Mouse (Mus musculus) myocyte (in vitro differentiated cells): Measurements from ENCODE around the gene 4931406P16Rik.

Experiments
- MAX ChIP-seq: IDR thresholded peaks from one replicate; pipeline ENCODE4 v1.6.1; 2011; ENCODE audit warnings: low read depth, mild to moderate bottlenecking, control low read depth
- MYOD1 ChIP-seq, 3 experiments: IDR thresholded peaks; one replicate each; pipeline ENCODE4 v1.6.1; 2011; ENCODE audit warnings: control low read depth in 2 of 3, low read depth in 2 of 3, mild to moderate bottlenecking in 2 of 3, moderate library complexity in 1 of 3; ENCODE audit not compliant: insufficient read length in 2 of 3, control insufficient read depth in 1 of 3
- POLR2A ChIP-seq: IDR thresholded peaks from one replicate; pipeline ENCODE4 v1.6.1; 2011; ENCODE audit warnings: low read depth, mild to moderate bottlenecking, control low read depth, moderate library complexity; ENCODE audit not compliant: insufficient read length
- SRF ChIP-seq: IDR thresholded peaks from one replicate; pipeline ENCODE4 v1.6.1; 2011; ENCODE audit warnings: low read depth; ENCODE audit not compliant: control insufficient read depth, insufficient read length
- USF1 ChIP-seq: IDR thresholded peaks from one replicate; pipeline ENCODE4 v1.6.1; 2011; ENCODE audit warnings: low read depth, mild to moderate bottlenecking, control low read depth, moderate library complexity

DNA sequence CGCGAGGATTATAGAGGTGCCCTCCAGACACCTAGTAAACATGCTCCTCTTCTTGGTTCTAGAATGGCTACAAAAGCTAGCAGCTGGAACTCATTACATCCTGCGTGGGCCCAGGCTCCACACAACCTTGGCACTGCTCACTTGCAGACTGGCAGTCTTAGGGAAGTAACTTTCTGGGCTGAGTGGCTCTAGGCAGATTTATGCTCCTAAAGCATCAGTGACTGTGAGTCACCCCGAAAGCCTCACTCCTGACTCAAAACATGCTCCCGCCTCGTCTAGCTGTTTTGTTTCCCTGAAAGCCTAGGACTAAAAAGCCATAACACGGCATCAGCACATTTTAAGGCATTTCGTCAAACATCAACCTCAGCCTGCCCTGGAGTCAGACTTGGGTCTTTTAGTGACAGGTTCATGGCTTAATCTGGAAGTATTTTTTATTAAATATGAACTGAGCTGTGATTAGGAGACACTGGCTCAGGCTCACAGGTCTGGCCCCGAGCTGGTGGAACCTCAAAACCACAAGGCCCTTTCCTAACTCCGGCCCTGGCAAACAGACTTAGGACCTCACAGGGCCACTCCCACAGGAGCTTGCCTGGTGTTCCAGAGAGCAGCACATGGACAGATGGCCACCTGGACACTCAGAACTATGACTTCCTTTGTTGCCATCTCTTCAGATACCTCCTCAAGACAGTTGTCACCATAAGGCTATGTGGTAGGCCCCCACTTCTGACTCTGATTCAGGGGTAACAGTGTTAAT lies 28.9 kb upstream of the 4931406P16Rik start:
- TF ChIP-seq POLR2A = no peak
- peak in 1 of 3 experiments; percentile 58 for TF ChIP-seq MYOD1 (IDR thresholded peaks at IDR 0.05; ENCODE audit: control insufficient read depth in 1 of 3, insufficient read length in 2 of 3, low read depth in 2 of 3)
- no peak for TF ChIP-seq MAX
- no peak for TF ChIP-seq SRF
- no peak for TF ChIP-seq USF1
